Mouse (Mus musculus) kidney, postnatal 4 days (tissue): Measurements from ENCODE around the gene Cend1.

Source experiments
- DNase-seq, 2 experiments: peaks; one replicate each; pipeline ENCODE4 v3.0.0; 2021; ENCODE audit warnings: mixed read lengths in 2 of 2

Cend1 gene

GRCm38 (mm10) chr7:141390326-141391259, 38.7 kb downstream of the Cend1 start:
- no peak for DNase-seq

GRCm38 (mm10) chr7:141388487-141389109, 40.7 kb downstream of the Cend1 start:
- no peak for DNase-seq

DNA sequence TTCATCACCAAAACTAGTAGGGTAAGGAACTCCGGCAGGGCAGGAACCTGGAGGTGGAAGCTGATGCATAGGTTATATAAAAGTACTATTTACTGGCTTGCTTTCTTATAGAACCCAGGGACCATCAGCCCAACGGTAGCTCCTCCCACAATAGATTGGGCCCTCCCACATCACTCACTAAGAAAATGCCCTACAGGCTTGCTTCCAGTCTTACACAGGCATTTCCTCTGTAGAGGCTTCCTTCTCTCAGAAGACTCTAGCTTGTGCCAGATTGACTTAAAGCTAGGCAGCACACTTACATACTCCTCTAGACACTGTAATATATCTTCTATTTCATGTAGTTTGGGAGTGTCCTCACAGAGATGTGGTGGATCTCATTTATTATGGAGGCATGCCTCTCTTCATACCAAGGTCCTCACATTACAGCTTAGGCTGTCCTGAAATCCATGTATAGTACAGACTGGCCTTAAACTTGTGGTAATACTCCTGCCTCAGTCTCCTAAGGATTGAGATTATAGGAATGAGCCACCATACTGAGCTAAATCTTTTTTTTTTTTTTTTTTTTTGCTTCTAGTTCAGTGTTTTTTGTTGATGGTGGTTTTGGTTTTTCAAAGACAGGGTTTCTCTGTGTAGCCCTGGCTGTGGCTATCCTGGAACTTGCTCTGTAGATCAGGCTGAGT, 41.3 kb downstream of the Cend1 start:
- DNase-seq: no peak

GRCm38 (mm10) chr7:141381068-141381835, 48.0 kb downstream of the Cend1 start:
- DNase-seq: no peak

GRCm38 (mm10) chr7:141379584-141379983, 49.7 kb downstream of the Cend1 start:
- DNase-seq: no peak
